Mouse (Mus musculus) retina, postnatal 7 days (tissue): Measurements from ENCODE around the gene Smpd1.

Experiments used
- DNase-seq: peaks from one replicate; pipeline ENCODE4 v3.0.0-alpha.2; 2012; ENCODE audit warnings: low read depth, low spot score

Smpd1 gene

DNA sequence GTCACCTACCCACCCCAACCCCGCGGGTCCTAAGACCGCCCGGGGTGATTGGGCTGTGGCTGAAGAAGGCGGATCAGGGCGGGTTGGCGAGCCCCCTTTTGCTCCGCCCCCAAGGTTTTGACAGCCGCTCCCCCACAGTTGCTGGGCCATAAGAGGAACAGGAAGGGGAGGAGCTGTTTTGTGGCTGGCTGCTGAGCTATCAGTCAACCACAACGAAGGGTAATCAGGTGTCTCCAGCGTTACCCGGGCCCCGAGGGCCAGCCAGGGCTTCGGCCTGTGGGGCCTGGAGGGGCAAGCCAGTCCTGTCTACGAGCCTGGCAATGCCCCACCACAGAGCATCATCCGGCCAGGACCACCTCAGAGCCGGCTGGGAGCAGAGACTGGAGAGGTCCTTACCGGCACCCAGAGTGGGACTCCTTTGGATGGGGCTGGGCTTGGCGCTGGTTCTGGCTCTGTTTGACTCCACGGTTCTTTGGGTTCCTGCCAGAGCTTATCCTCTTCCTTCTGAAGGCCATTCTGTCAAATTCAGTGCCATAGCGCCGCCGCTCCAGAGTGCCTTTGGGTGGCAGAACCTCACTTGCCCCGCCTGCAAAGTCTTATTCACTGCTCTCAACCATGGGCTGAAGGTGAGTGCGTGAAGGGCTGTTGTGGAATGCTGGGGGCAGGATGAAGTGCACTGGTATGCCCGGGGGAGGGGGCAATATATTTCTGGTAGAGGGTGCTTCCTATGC, at the start of gene Smpd1:
Gene Smpd1 (plus strand): TSS at position 149 of the 731 bp plus-strand sequence.
- peak; percentile 92 for DNase-seq

DNA sequence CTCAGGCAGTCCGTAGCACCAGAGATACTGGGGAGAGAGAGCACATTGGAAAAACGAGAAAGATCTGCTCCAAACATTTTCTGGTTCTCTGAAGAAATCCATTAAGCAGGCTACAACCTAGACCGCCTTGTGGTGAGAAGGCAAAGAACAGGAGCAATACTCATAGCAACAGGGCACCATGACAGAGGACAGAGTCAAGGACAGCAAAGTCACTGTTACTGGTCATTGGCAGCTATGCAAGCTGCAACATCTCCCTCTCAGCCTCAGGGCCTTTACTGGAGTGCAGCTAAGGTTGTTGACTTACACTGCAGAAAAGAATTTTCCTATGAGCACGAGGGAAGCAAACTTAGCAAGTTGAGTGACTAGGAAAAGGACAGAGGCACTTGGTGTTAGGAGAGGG, 46.9 kb upstream of the Smpd1 start:
- no peak for DNase-seq

DNA sequence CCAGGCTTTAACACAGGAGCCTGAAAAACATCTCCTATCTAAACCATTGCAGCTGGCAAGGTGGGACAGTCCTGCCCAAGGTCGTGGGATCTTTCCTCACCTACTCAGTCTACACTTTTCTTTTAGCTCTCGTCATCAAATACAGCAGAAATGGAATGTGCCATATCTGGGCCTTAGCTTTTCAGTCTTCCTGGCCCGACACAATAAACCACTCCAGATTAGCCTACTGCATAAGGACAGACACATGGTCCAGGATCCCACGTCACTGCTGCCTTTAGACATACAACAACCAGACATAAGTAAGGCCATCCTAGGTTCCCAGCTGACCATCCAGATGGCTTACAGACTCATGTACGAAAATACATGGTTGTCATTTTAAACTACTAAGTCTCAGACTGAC, 44.0 kb upstream of the Smpd1 start:
- DNase-seq, result no peak

DNA sequence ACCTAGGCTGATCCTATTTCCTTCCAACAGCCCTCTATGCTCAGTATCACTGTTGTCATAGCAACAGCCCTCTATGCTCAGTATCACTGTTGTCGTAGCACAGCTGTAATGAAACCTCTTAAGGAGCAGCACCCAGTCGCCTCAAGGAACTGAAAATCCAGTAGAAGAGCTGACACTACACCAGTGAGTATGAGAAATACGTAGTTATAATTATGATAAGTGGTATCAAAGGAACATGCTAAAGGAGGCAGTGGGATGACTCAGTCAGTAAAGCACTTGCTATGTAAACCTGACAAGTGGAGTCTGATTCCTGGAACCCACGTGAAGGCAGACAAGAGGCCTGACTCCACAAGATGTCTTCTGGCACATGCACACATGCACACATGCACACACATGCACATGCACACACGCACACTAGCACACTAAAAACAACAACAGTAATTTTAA, 40.3 kb upstream of the Smpd1 start:
- no peak for DNase-seq

DNA sequence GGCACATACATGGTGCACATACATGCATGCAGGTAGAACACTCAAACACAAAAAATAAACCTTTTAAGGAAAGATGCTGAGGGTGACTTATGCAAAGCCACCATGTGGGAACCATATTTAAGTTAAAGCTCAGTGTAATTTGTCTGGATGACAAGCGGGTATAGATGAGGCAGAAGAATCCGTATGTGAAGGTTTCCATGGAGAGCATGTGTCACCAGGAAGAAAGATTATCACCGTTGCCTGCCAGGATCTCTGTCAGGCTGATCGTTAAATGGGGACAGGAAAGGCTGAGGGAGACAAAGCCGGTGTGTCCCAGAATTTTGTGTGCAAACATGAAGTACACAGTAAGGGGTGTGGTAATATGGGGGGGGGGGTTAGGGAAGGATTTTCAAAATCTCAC, 39.6 kb upstream of the Smpd1 start:
- no peak for DNase-seq

DNA sequence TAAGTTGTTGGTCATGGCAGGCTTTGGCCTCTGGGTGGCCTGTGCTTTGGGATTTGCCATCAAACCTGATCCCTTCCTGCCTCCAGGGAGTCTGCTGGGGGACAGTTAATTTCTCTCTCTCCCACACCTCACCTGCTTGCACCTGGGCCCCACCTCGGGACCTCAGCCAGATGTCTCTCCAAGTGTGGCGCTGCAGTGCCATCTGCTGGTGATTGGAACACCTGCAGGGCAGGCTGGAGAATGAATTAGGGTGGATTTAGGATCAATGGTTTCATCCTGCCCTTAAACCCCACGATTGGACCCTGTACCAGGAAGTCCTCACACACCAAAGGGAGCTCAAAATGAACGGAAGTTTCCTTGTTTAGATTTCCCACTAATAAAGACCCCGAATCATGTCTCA, 39.0 kb upstream of the Smpd1 start:
- peak; percentile 56 for DNase-seq

DNA sequence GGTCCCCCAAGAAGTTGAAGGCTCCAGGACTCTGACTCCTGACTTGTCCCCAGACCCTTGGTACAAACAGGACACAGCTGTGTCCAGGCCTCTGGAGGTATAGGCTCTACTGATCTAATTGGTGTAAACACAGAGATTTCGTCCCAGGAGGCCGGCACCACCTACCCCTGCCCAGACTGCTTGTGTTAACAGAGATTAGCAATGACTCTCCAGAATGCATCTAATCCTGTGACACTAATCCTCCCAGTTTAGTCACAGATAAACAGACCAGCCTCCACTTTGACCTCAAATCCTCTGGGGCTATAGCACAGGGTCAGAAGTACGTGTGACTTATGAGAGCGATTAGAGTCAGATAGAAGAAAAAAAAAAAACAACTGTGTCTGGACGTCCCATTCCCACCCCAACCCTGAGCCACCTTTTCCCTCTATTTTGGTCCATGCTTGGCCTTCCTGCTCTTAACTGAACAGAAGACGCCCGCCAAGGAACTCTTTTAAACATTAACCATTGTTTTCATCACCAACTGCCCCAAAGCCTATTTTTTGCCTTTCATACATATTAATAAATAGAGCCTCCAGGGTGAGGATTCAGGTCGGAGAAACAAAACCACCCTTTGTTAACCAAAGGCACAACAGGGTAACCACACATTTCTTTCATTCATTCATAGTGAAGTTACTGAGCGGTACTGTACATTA, 37.3 kb upstream of the Smpd1 start:
- peak; percentile 50 for DNase-seq

DNA sequence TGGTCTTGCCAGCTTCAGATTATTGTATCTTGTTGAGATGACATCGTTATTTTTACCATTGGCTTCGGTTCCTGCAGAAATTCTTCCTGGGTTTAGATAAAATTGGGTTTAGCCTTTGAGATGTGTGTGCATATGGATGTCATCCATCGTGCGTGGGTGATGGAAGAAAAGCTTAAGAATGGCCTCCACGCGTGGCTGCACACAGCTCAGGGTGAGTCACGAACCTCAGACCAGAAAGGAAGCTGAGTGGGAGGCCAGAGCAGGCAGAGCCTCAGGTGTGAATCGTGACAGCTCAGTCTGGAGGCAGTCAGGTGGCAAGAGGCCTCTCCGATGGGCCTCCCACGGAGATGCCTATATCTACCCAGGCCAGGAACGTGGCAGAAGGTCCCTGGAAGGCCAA, 34.8 kb upstream of the Smpd1 start:
- DNase-seq, result no peak

DNA sequence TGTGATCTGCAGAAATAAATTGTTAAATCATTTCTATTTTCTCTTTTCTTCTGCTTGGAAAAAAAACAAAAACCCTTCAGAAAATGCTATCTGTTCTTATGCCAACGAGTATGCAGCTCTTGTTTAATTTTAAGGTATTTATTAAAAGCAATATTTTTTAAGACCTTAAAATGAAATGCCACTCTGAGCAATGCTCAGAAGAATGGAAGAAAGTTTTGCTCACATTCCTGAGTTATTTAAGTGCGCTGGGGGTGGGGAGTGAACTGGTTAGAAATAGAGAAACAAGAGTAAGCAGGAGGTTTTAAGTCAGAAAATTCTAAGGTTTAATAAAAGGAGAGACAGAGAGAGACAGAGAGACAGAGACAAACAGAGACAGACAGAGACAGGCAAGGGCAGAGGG, 34.4 kb upstream of the Smpd1 start:
- DNase-seq, result no peak

DNA sequence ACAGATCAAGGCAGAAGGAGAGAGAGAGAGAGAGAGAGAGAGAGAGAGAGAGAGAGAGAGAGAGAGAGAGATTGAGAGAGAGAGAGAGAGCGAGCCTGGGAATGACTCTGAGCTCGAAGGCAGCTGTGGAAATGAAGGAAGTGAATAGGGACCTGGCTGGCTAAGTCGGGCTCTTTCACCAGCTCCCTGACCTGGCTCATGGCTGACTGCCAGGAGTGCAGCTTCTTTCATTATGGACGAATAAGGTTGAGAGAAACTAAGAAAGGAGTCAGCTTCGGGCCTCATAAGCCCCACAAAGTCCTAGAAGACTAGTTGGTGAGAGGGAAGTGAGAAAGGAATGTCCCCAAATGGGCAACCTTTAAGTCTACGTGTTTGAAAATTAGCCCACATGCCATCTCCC, 34.0 kb upstream of the Smpd1 start:
- no peak for DNase-seq

DNA sequence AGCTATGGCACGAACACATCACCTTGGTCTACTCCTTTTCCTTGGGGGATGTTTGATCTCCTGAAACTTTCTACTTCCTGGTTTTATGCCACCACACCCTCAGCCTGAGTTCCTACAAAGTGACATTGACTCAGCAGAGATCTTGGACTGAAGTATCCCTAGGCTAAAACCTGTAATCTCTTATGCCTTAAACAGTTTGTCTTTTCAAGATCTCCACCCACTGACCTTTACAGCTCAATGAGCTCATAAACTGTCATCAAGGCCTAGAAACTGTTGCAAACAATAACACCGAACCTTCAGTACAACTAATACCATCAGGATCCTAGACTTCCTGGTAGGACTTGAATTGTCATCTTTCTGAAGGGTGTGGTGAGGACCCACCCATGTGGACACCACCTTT, 29.9 kb upstream of the Smpd1 start:
- no peak for DNase-seq

DNA sequence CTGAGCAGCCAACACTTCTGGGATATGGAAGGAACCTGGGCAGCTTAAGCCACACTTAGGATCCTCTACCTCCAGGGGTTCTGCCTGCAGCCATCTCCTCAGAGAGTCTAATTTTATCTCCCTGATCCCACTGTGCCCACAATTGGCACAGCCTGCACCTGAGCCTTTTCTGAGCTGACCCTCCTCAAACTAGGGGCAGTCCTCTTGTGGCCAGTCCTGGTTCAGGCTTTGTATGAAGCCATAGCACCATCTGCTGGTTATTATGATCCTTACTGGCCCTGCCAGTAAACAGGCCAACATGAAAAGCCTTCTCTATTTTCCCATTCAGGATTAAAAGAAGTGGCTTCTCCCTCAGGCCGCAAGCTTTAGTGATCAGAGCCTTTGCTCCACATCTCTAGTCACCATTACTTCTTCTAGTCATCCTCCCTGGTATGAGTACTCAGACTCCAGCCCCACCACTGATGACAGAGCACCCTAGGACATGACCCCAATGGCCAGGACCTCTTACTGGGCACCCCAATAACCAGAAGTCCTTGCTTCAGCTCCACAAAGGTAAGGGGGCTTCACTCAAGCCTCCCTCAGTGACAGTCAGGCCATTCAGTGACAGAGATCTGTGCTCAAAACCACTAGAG, 26.7 kb upstream of the Smpd1 start:
- peak; percentile 49 for DNase-seq

DNA sequence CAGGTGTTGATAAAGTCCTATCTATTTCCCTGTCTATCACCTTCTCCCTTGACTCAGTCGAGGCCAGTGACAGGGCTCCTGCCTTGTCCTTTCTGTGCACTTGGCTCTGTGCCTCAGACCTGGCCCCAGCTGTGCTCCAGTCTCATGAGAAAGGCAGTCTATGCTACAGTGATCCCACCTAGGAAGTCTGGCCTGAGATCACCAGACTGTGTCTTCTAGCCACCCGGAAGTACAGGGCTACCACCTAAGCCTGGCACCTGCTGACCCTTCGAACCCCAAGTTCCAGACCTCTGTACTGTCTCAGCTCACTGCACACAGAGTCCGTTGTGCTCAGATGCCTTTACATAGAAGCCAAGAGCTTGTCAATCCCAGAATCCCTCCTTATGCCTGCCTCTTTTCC, 26.1 kb upstream of the Smpd1 start:
- no peak for DNase-seq

DNA sequence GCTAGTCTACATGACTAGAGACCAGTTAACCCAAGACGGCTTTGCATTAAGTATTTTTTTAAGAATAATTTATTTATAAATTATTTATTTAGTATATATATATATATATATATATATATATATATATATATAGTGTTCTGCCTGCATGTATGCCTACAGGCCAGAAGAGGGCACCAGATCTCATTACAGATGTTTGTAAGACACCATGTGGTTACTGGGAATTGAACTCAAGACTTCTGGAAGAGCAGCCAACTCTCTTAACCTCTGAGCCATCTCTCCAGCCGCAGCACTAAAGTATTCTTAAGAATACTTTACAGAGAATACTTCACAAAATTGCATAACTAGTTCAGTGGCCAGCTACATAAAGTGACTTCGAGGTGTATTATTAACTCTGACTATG, 20.0 kb upstream of the Smpd1 start:
- no peak for DNase-seq

DNA sequence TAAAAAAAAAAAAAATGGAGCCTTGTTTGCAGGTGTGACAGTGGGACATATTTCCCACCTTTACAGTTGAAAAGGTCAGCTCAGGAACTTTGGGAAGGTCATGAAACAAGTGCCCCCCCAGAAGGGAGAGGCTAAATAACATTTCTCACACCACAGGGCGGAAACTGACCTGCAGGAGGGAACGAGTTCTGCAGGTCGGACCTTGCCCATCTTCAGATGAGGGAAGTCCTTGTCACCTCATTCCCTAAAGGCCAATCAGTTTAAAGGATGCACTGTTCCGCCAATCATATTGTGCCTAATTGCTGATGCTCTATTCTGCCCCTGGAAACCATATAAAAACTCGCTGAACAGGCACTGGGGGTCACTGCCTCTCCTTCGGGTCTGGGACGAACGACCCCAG, 8.2 kb upstream of the Smpd1 start:
- DNase-seq, result no peak

DNA sequence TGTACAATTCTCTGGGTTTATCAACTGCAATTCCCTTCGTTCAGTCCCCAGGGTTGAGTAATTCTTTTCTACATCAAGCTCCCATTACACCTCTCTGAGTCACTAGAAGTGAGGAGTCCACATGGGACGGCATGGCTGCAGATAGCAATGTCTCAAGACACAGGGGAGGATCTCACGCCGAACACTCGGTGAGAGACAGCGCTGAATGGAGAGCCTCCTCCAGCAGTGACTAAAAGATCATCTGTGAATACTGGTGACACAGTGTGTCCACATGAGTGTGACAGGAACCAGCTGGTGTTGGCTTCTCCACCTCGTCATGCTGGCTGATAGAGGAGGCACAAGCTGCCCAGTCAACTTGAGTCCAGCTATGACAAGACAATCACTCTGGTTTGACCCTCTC, 6.2 kb upstream of the Smpd1 start:
- DNase-seq, result no peak

DNA sequence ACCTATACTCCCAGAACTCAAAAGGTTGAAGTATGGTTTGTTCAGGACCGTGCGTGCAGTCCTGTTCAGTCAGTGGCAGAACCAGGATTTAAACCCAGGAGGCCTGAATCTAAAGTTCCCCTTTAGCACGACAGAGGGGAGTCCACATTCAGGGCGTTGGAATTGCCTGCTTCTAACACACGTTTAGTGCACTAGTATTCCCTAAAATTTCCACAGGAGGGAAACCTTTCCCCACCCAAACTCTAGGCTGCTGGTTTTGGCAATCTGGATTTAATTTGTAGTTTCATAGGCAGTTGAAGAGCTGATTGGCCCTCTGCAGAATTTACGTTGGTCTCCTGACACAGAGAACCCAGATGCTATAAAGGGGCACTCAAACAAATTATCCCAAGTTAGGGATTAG, 5.1 kb upstream of the Smpd1 start:
- no peak for DNase-seq

DNA sequence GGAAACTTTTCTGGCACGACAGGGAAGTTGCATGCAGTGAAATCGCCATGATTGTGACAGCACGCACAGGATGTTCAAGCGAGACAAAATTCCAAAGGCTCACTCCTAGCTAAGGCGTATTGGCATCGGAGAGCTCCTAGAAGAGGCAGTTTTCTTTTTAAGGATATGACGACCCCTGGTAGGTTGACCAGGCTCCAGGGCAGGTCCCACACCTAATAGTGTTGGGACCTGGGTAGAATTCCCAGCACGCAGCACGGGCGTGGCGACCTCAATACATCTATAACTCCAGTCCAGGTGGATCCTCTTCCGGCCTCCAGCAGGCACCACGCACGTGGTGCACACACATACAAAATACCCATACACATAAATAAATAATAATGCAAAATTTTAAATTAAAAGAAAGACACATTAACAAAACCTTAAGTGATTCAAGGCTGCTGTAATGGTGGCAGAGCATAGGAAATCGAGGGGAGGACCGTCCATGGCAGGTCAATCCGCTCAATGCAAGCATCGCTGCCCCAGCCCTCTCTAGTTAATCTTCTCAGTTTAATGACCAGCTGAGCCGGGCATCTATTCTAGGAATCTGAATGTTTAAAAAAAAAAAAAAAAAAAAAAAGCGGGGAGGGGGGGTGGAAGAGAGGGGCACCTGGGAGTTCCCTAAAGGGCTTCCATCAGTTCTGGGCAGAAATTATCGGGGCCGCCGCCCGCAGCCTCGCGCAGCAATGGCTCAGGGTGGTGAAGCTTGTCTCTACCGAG, 526 bp upstream of the Smpd1 start:
- no peak for DNase-seq

DNA sequence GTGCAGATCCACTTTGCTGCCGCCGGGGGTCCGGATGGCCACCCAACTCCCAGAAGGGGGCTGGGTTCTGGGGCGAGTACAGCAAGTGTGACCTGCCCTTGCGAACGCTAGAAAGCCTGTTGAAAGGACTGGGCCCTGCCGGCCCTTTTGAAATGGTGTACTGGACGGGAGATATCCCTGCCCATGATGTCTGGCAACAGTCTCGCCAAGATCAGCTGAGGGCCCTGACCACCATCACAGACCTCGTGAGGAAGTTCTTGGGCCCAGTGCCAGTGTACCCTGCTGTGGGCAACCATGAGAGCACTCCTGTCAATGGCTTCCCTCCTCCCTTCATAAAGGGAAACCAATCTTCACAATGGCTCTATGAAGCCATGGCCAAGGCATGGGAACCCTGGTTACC, 1.4 kb downstream of the Smpd1 start:
- no peak for DNase-seq

DNA sequence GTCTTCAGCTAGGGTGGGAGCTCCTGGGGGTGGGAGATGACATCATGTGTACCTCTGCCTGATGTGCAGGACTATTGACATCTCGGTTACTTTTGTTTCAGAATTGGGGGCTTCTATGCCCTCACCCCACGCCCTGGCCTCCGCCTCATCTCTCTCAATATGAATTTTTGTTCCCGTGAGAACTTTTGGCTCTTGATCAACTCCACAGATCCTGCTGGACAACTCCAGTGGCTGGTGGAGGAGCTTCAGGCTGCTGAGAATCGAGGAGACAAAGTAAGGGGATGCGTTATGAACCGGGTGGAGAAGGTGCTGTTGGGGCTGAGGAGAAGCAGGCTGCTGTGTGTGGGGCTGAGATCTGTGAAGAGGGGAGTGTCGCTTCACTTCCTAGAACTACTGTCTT, 2.2 kb downstream of the Smpd1 start:
- DNase-seq, result no peak

DNA sequence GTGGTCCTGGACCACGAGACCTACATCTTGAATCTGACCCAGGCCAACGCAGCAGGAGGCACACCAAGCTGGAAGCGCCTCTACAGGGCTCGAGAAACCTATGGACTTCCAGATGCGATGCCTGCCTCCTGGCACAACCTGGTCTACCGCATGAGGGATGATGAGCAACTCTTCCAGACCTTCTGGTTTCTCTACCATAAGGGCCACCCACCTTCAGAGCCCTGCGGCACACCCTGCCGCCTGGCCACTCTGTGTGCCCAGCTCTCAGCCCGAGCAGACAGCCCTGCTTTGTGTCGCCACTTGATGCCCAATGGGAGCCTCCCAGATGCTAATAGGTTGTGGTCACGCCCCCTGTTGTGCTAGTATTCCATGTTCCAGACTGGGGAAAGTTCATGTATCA, 3.5 kb downstream of the Smpd1 start:
- DNase-seq, result no peak

DNA sequence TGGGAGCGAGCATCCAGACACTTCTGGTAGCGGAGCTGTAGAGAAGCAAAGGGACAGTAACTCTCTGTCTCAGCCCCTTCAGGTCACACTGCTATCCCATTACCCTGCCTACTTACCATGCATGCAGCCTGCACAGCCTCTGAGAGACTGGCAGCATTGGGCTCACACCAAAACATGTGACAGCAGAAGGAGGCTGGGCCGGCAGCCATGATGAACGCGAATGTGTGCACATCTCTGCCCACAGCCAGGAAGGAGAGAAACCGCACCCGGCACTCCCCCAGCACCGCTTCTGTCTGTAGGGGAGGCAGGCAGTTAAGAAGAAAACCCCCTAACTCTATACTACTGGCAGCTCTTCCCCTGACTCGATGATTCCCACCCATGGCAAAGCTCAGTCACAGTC, 4.9 kb downstream of the Smpd1 start:
- no peak for DNase-seq
